Mouse (Mus musculus): ENCODE results near the gene Fam25c. TPM values are rescaled to one million over a fixed set of nuclear protein-coding genes. Genes with fewer than 3 reads are reported as not detected.

The Fam25c gene
- polyA plus RNA-seq, 1 experiment from 2014 or later: 40.1 TPM

DNA sequence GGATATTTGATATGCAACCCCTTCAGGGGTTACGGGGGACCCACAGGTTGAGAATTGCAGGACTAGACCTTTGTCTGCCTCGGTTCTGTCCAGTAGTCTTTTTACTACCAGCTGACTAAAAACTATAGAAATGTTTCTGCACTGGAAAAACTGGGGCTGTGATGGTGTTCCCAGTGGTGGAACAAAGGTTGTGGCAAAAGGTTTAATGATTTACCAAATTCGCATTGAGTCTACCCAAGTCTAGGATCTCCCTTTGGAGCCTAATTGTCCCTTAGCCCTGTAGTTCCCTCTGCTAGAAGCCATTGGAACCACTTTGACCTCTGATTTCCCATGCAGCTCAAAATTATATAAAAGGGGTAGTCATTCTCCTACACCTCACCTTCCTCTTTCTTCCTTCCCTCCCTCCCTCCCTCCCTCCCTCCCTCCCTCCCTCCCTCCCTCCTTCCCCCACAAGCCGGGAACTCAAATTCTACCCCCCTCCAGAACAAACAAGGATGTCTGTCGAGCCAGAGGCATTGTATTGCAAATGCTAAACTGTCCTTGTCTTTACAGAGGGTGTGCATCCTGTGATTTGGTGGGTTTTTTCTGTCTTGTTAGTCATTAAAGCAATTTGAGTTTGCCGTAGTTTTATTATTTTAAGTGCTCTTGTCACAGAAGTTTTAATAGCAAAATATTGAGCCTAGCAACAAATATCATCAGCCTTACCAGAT, 42.7 kb downstream of the Fam25c start:
- H3K4me2 ChIP-seq (ENCODE audit: low read depth, low read length): peak overlapping the region; percentile 65
- H3K36me3 ChIP-seq (ENCODE audit: control insufficient read depth, insufficient read depth, low read length): no peaks in the 10 kb centered on the region
- H3K4me3 ChIP-seq (ENCODE audit: low read depth, low read length): peak overlapping the region; percentile 94
- peaks cover 18% of the 10 kb centered on the region for H3K4me1 ChIP-seq (ENCODE audit: control insufficient read depth, insufficient read depth, low read length)
- ATAC-seq (ENCODE audit: low read depth): no peak
- H3K9me3 ChIP-seq (ENCODE audit: control insufficient read depth, low read length): no peaks in the 10 kb centered on the region
- DNase-seq (ENCODE audit: low spot score): no peak
- H3K27ac ChIP-seq (replicated peaks; ENCODE audit: low read depth, low read length): no peak overlapping the region
- no peaks in the 10 kb centered on the region for H3K27me3 ChIP-seq (replicated peaks; ENCODE audit: control insufficient read depth, insufficient read depth, low read length)
- peak overlapping the region; percentile 97 for H3K9ac ChIP-seq (ENCODE audit: low read depth, low read length)
- 17% methylated on average over 5 of the region's 6 CpGs for WGBS

DNA sequence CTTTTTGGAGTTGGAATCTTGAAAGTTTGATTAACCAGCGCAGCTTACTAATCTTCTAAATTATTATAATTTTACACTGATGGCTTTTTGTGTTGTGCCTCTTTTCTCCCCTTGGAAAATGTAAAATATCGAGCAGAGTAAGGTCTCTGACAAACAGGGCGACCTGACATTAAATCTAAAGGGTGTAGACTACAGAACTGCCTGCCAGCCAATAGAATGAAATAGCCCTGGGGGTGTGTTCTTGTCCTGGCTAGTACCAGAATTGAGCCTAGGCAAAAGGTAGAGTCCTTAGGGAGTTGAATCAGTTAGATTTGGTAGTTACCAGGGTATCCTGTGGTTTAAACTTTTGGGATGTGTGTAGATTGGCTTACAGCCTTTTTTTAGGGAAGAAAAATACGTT, 43.5 kb downstream of the Fam25c start:
- peak; percentile 48 for DNase-seq (ENCODE audit: low spot score)
- ATAC-seq (ENCODE audit: low read depth): no peak

DNA sequence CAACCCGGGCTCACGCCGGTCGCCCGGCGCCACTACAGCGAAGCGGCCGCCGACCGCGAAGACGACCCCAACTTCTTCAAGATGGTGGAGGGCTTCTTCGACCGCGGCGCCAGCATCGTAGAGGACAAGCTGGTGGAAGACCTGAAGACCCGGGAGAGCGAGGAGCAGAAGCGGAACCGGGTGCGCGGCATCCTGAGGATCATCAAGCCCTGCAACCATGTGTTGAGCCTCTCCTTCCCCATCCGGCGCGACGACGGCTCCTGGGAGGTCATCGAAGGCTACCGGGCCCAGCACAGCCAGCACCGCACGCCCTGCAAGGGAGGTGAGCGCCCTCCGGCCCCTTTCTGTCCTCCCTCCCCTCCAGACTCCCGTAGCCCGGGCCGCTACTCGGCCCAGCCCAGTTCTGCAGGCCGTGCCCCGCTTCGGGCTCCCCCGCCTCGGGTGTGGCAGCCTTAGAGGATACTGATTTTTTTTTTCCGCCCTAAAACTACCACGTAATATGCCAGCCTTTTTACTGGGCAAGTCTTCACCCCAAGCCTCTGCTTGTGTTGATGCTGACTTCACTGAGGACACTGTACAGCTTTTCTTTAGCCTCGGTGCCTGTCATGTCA, 44.1 kb downstream of the Fam25c start:
- H3K4me1 ChIP-seq (ENCODE audit: control insufficient read depth, insufficient read depth, low read length): peaks cover 18% of the 10 kb centered on the region
- ATAC-seq (ENCODE audit: low read depth): peak; percentile 17
- no peaks in the 10 kb centered on the region for H3K27me3 ChIP-seq (replicated peaks; ENCODE audit: control insufficient read depth, insufficient read depth, low read length)
- H3K9ac ChIP-seq (ENCODE audit: low read depth, low read length): peak overlapping the region; percentile 97
- DNase-seq (ENCODE audit: low spot score): peak; percentile 38
- peak overlapping the region; percentile 94 for H3K27ac ChIP-seq (replicated peaks; ENCODE audit: low read depth, low read length)
- no peaks in the 10 kb centered on the region for H3K36me3 ChIP-seq (ENCODE audit: control insufficient read depth, insufficient read depth, low read length)
- H3K4me2 ChIP-seq (ENCODE audit: low read depth, low read length): peak overlapping the region; percentile 65
- peak overlapping the region; percentile 94 for H3K4me3 ChIP-seq (ENCODE audit: low read depth, low read length)
- WGBS: under 1% methylated on average over 30 of the region's 47 CpGs
- no peaks in the 10 kb centered on the region for H3K9me3 ChIP-seq (ENCODE audit: control insufficient read depth, low read length)

More for the DNA sequence above, 43.5 kb downstream of the Fam25c start:
- Histone ChIP-seq H3K4me2 (ENCODE audit: low read depth, low read length) (peak overlapping the region; percentile 65), H3K27ac (replicated peaks; ENCODE audit: low read depth, low read length) (no peak overlapping the region), H3K4me3 (ENCODE audit: low read depth, low read length) (peak overlapping the region; percentile 94), H3K4me1 (ENCODE audit: control insufficient read depth, insufficient read depth, low read length) (peaks cover 18% of the 10 kb centered on the region), H3K27me3 (replicated peaks; ENCODE audit: control insufficient read depth, insufficient read depth, low read length) (no peaks in the 10 kb centered on the region), H3K9ac (ENCODE audit: low read depth, low read length) (peak overlapping the region; percentile 97), H3K9me3 (ENCODE audit: control insufficient read depth, low read length) (no peaks in the 10 kb centered on the region), H3K36me3 (ENCODE audit: control insufficient read depth, insufficient read depth, low read length) (no peaks in the 10 kb centered on the region)
- WGBS: 4% methylated on average over 4 of the region's 4 CpGs

DNA sequence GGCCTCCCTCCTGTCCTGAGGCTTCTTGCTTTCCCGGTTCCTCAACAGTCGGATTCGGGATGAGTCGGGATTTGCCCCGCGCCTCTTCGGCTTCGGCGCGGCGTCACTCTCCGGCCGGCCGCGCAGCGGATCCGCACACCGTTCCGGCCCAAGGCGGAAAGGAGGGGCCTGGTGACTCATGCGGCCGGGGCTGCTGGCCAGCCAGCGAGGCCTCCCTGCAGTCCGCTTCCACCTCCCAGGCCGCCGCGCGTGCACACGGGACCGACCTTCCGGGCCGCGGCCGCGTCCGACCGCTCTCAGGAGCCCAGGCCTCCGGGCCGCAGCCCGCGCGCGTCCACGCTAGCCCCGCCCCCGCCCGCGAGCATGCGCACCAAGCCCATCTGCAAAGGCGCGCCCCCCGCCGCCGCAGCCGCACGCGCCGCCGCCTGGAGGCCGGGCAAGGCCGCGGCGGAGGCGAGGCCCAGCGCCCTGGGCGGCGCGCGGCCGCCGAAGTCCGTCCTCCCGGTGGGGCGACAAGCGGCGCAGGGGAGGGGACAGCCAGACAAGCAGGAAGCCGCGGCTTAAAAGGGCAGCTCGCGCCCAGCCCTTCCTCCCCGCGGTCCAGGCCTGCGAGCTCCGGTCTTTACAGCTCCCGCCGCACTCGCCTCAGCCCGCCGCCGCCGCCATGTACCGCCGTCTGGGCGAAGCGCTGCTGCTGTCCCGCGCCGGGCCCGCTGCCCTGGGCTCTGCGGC, 44.8 kb downstream of the Fam25c start, which contains the start of the genes Shld2 and Glud1:
Shld2 (minus strand) TSS at position 260 of the 732 bp plus-strand sequence.
Glud1 (plus strand) TSS at position 494 of the 732 bp plus-strand sequence.
- H3K9me3 ChIP-seq (ENCODE audit: control insufficient read depth, low read length): no peaks in the 10 kb centered on the region
- peak within 1 kb of the TSS; percentile 94 for H3K4me3 ChIP-seq (ENCODE audit: low read depth, low read length)
- peak within 1 kb of the TSS; percentile 94 for H3K27ac ChIP-seq (replicated peaks; ENCODE audit: low read depth, low read length)
- peak; percentile 95 for ATAC-seq (ENCODE audit: low read depth)
- no peaks in the 10 kb centered on the region for H3K36me3 ChIP-seq (ENCODE audit: control insufficient read depth, insufficient read depth, low read length)
- H3K27me3 ChIP-seq (replicated peaks; ENCODE audit: control insufficient read depth, insufficient read depth, low read length): no peaks in the 10 kb centered on the region
- peak within 1 kb of the TSS; percentile 97 for H3K9ac ChIP-seq (ENCODE audit: low read depth, low read length)
- WGBS: under 1% methylated on average over 27 of the region's 100 CpGs
- H3K4me1 ChIP-seq (ENCODE audit: control insufficient read depth, insufficient read depth, low read length): peaks cover 18% of the 10 kb centered on the region
- H3K4me2 ChIP-seq (ENCODE audit: low read depth, low read length): peak within 1 kb of the TSS; percentile 65
- peak; percentile 97 for DNase-seq (ENCODE audit: low spot score)

DNA sequence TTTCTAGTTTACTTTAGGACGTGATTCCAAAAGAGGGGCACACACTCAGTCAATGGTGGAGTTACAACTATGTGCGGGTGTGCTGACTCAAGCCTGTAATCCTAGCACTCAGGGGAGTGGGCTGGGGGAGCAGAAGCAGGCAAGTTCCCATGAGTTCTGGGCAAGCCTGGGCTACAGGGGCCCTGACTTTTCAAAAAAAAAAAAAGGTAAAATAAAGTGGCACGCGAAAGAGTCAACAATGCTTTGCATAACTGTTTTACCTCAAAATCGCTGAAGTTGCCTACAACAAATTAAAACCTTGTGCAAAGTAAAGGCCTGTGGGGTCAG, 45.4 kb downstream of the Fam25c start:
- H3K27ac ChIP-seq (replicated peaks; ENCODE audit: low read depth, low read length): peak overlapping the region; percentile 94
- peak overlapping the region; percentile 65 for H3K4me2 ChIP-seq (ENCODE audit: low read depth, low read length)
- peaks cover 18% of the 10 kb centered on the region for H3K4me1 ChIP-seq (ENCODE audit: control insufficient read depth, insufficient read depth, low read length)
- H3K36me3 ChIP-seq (ENCODE audit: control insufficient read depth, insufficient read depth, low read length): no peaks in the 10 kb centered on the region
- no peak for DNase-seq (ENCODE audit: low spot score)
- H3K4me3 ChIP-seq (ENCODE audit: low read depth, low read length): peak overlapping the region; percentile 94
- H3K9me3 ChIP-seq (ENCODE audit: control insufficient read depth, low read length): no peaks in the 10 kb centered on the region
- H3K9ac ChIP-seq (ENCODE audit: low read depth, low read length): peak overlapping the region; percentile 97
- 6% methylated on average over 5 of the region's 5 CpGs for WGBS
- no peaks in the 10 kb centered on the region for H3K27me3 ChIP-seq (replicated peaks; ENCODE audit: control insufficient read depth, insufficient read depth, low read length)
- ATAC-seq (ENCODE audit: low read depth): no peak

DNA sequence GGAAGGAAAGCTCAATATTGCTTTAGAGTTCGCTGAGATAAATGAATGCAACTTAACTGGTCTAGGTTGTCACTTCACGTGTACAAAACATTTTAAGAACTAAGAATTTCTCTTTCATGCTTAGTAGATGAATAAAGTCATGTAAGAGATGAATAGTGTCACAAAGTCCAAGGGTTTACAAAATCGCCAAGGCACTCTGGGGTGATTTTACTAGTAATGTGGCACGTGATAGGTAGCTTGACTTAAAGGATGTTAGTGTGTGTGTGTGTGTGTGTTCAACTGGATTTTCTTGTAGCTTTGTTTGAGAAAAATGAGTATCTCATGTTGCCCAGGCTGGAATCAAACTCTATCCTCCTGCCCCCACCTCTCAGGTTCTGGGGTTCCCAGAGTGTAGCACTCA, 46.0 kb downstream of the Fam25c start:
- Histone ChIP-seq H3K9me3 (ENCODE audit: control insufficient read depth, low read length) (no peaks in the 10 kb centered on the region), H3K4me1 (ENCODE audit: control insufficient read depth, insufficient read depth, low read length) (peaks cover 18% of the 10 kb centered on the region), H3K27me3 (replicated peaks; ENCODE audit: control insufficient read depth, insufficient read depth, low read length) (no peaks in the 10 kb centered on the region), H3K36me3 (ENCODE audit: control insufficient read depth, insufficient read depth, low read length) (no peaks in the 10 kb centered on the region), H3K4me2 (ENCODE audit: low read depth, low read length) (peak overlapping the region; percentile 65; the same call in 1 of the 2 replicates), H3K4me3 (ENCODE audit: low read depth, low read length) (peak overlapping the region; percentile 94; the same call in 1 of the 2 replicates), H3K9ac (ENCODE audit: low read depth, low read length) (no peak overlapping the region; the same call in 1 of the 2 replicates), H3K27ac (replicated peaks; ENCODE audit: low read depth, low read length) (0 out of 2 replicates have a peak overlapping the region, but pooled peaks have one; percentile 94)
- DNase-seq (ENCODE audit: low spot score) (no peak), ATAC-seq (ENCODE audit: low read depth) (no peak)
- WGBS: 91% methylated on average over 4 of the region's 4 CpGs

DNA sequence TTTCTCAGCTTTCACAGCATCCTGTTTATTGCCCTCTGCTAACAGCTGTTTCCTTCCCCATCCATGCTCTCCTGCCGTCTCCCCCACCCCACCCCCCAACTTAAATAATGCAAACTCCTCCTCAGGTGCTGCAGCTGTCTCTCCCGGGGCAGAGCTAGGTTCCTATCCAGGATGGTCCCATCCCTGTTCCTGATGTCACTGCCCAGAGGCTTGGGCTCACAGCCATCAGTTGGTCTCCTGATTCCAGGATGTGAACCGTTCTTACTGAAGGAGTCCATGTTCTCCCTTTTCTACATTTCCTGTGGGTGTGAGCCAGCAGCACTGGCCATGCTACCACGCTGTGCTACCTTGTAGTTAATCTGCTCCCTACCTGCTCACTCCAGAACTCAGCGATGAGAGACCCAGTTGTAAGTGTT, 52.0 kb downstream of the Fam25c start:
- no peak for ATAC-seq (ENCODE audit: low read depth)
- Histone ChIP-seq H3K4me3 (ENCODE audit: low read depth, low read length) (no peak overlapping the region), H3K4me2 (ENCODE audit: low read depth, low read length) (no peak overlapping the region), H3K9me3 (ENCODE audit: control insufficient read depth, low read length) (no peaks in the 10 kb centered on the region), H3K4me1 (ENCODE audit: control insufficient read depth, insufficient read depth, low read length) (no peaks in the 10 kb centered on the region), H3K9ac (ENCODE audit: low read depth, low read length) (no peak overlapping the region), H3K27ac (replicated peaks; ENCODE audit: low read depth, low read length) (no peak overlapping the region), H3K27me3 (replicated peaks; ENCODE audit: control insufficient read depth, insufficient read depth, low read length) (no peaks in the 10 kb centered on the region), H3K36me3 (ENCODE audit: control insufficient read depth, insufficient read depth, low read length) (0 out of 2 replicates have a peak, but pooled peaks cover 4% of the 10 kb centered on the region)
- no peak for DNase-seq (ENCODE audit: low spot score)
- WGBS: 41% methylated on average over 5 of the region's 5 CpGs

DNA sequence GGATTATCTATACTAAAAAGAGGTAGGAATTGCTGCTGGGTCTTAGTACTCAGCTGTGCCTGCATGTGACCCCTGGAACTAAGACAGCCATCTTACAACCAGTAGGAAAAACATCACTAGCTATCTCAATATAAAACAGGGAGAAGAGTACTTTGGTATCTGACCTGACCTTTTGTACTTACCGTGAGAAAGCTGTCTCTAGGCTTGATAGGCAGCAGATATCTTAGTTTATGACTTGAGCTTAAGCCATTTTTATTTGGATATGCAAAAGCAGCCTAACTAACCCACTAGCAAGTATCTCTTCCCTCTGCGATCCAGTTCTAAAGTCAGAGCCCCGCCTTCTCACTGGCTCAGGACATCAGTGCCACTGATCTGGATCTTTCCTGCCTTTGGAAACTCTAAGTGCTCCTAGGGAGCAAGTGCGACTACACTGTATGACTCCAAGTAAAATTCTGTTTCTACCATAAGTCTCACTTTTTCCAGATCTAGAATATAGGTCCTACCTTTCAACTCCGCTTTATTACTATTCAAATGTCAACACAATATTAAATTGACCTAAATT, 52.5 kb downstream of the Fam25c start:
- WGBS: 87% methylated on average over 5 of the region's 5 CpGs
- DNase-seq (ENCODE audit: low spot score) (no peak), ATAC-seq (ENCODE audit: low read depth) (no peak)
- Histone ChIP-seq H3K9me3 (ENCODE audit: control insufficient read depth, low read length) (no peaks in the 10 kb centered on the region), H3K36me3 (ENCODE audit: control insufficient read depth, insufficient read depth, low read length) (0 out of 2 replicates have a peak, but pooled peaks cover 4% of the 10 kb centered on the region), H3K27ac (replicated peaks; ENCODE audit: low read depth, low read length) (no peak overlapping the region), H3K27me3 (replicated peaks; ENCODE audit: control insufficient read depth, insufficient read depth, low read length) (no peaks in the 10 kb centered on the region), H3K9ac (ENCODE audit: low read depth, low read length) (no peak overlapping the region), H3K4me1 (ENCODE audit: control insufficient read depth, insufficient read depth, low read length) (no peaks in the 10 kb centered on the region), H3K4me3 (ENCODE audit: low read depth, low read length) (no peak overlapping the region), H3K4me2 (ENCODE audit: low read depth, low read length) (no peak overlapping the region)

Data from embryonic facial prominence, embryonic 14.5 days (tissue).